9 mouse cellular contexts compared by ENCODE assay signal in genomic region chr2:129699484-129700158, GRCm38 (mm10). TPM values are rescaled to one million over a fixed set of nuclear protein-coding genes. Genes with fewer than 3 reads are reported as not detected.
DNase-seq lines count a peak whose midpoint lies in the region; ATAC-seq and TF ChIP-seq lines count a peak whose summit lies in the region.
"Had no signal": no experiment of that assay in that cellular context is flagged by ENCODE, and none has a peak within 500 bp of the region (broad histone marks: within the 10 kb centered on the region; RNA-seq: fewer than 3 reads in every experiment).

Gene Pdyn, minus strand, starts transcription at chr2:129699844.

- no peak within 1 kb of the TSS for H3K27ac ChIP-seq in embryonic facial prominence, embryonic 12.5 days
- no peak within 1 kb of the TSS for H3K27ac ChIP-seq in neural tube, embryonic 14.5 days (ENCODE audit: low read depth, low read length)
- no peak within 1 kb of the TSS for H3K27ac ChIP-seq in liver, postnatal 0 days (ENCODE audit: low read depth)

- no peaks in the 10 kb centered on the region for H3K36me3 ChIP-seq in embryonic facial prominence, embryonic 12.5 days
- no peaks in the 10 kb centered on the region for H3K36me3 ChIP-seq in neural tube, embryonic 14.5 days (ENCODE audit: control insufficient read depth, insufficient read depth, low read length)
- H3K36me3 ChIP-seq in liver, postnatal 0 days (replicated peaks; ENCODE audit: insufficient read depth, low read length): no peaks in the 10 kb centered on the region

- no peak within 1 kb of the TSS for H3K9ac ChIP-seq in embryonic facial prominence, embryonic 12.5 days
- peak within 1 kb of the TSS; percentile 18; the same call in 1 of the 2 replicates for H3K9ac ChIP-seq in neural tube, embryonic 14.5 days (replicated peaks; ENCODE audit: low read depth, low read length)
- H3K9ac ChIP-seq in liver, postnatal 0 days (replicated peaks): no peak within 1 kb of the TSS

- DNase-seq in kidney, postnatal 4 days: peak; percentile 15 to 16
- no peak for DNase-seq in kidney, postnatal 36 days
- peak; percentile 15 to 24 for DNase-seq in layer of hippocampus, postnatal 36 days
- no peak for DNase-seq in liver, postnatal 0 days
- no peak for DNase-seq in spleen, postnatal 10 days (ENCODE audit: low spot score in 2 of 2)
- DNase-seq in adrenal gland, postnatal 36 days: no peak

- peaks cover 49% of the 10 kb centered on the region for H3K27me3 ChIP-seq in embryonic facial prominence, embryonic 12.5 days
- no peaks in the 10 kb centered on the region for H3K27me3 ChIP-seq in neural tube, embryonic 14.5 days (ENCODE audit: control insufficient read depth, insufficient read depth, low read length)
- peaks cover 28% of the 10 kb centered on the region for H3K27me3 ChIP-seq in liver, postnatal 0 days (ENCODE audit: insufficient read depth, low read length)

- H3K4me3 ChIP-seq in embryonic facial prominence, embryonic 12.5 days: no peak within 1 kb of the TSS
- peak within 1 kb of the TSS; percentile 29 for H3K4me3 ChIP-seq in neural tube, embryonic 14.5 days (ENCODE audit: low read depth, low read length)
- no peak within 1 kb of the TSS for H3K4me3 ChIP-seq in liver, postnatal 0 days (ENCODE audit: low read depth, low read length)

- TF ChIP-seq CTCF in liver, postnatal 0 days (IDR thresholded peaks at IDR 0.05; ENCODE audit: low read depth): no peak

- no peaks in the 10 kb centered on the region for H3K4me1 ChIP-seq in embryonic facial prominence, embryonic 12.5 days
- peaks cover 4% of the 10 kb centered on the region; the same call in 1 of the 2 replicates for H3K4me1 ChIP-seq in neural tube, embryonic 14.5 days (ENCODE audit: control insufficient read depth, insufficient read depth, low read length)
- no peaks in the 10 kb centered on the region for H3K4me1 ChIP-seq in liver, postnatal 0 days (ENCODE audit: insufficient read depth)

- WGBS in embryonic facial prominence, embryonic 12.5 days: 7% methylated on average over 20 of the region's 20 CpGs
- WGBS in neural tube, embryonic 14.5 days: 6% methylated on average over 20 of the region's 20 CpGs
- WGBS in liver, postnatal 0 days (ENCODE audit: insufficient replicate concordance): 9% methylated on average over 20 of the region's 20 CpGs

- peak within 1 kb of the TSS; percentile 33 for H3K4me2 ChIP-seq in embryonic facial prominence, embryonic 12.5 days (replicated peaks)
- H3K4me2 ChIP-seq in neural tube, embryonic 14.5 days (ENCODE audit: low read depth, low read length): peak within 1 kb of the TSS; percentile 52
- H3K4me2 ChIP-seq in liver, postnatal 0 days (ENCODE audit: low read depth, low read length): no peak within 1 kb of the TSS

- ATAC-seq in embryonic facial prominence, embryonic 12.5 days (ENCODE audit: insufficient number of reproducible peaks, insufficient read depth, low FRiP score, low TSS enrichment): no peak
- ATAC-seq in neural tube, embryonic 14.5 days (ENCODE audit: low read depth): peak; percentile 85
- no peak for ATAC-seq in liver, postnatal 0 days

- TF ChIP-seq EP300 in liver, postnatal 0 days (IDR thresholded peaks at IDR 0.05; ENCODE audit: low read depth): no peak

- H3K9me3 ChIP-seq in embryonic facial prominence, embryonic 12.5 days: no peaks in the 10 kb centered on the region
- H3K9me3 ChIP-seq in neural tube, embryonic 14.5 days (ENCODE audit: control insufficient read depth, low read length): no peaks in the 10 kb centered on the region
- no peaks in the 10 kb centered on the region for H3K9me3 ChIP-seq in liver, postnatal 0 days (ENCODE audit: low read length)

RNA-seq across cellular contexts. Expression of gene Pdyn, which starts in this region (rescaled TPM):
- polyA plus RNA-seq in embryonic facial prominence, embryonic 12.5 days (2016; fragmentation: Nextera tagmentation; extraction: Ambion mirVana): 0.19 and 0.27 TPM in 2 replicates
- 10 to 100 TPM; 13.1 to 14.2 TPM for total RNA-seq in layer of hippocampus, postnatal 36 days (2021)
- polyA plus RNA-seq in neural tube, embryonic 14.5 days (2014; fragmentation: Nextera tagmentation; extraction: Ambion mirVana): 35.4 and 51.7 TPM in 2 replicates
- polyA plus RNA-seq in liver, postnatal 0 days (2015; fragmentation: Nextera tagmentation; extraction: Ambion mirVana): not detected in 2 replicates
- total RNA-seq in adrenal gland, postnatal 36 days (2021): under 1 TPM; 0.10 to 0.30 TPM
- total RNA-seq: liver, adult 2 months had no signal
- polyA plus RNA-seq: liver, adult 2 months had no signal

Comparison
In these comparisons a context has a peak if more than half of its experiments do, and no peak if none do; other contexts are left out.
1. RNA of gene Pdyn (total RNA-seq): 13.1 to 14.2 TPM in layer of hippocampus, postnatal 36 days; 0.10 to 0.30 TPM in adrenal gland, postnatal 36 days; every median in the first group is over 10 times any median in the second.
2. RNA of gene Pdyn (polyA plus RNA-seq): 35.4 to 51.7 TPM in neural tube, embryonic 14.5 days; 0.19 to 0.27 TPM in embryonic facial prominence, embryonic 12.5 days and not detected in liver, postnatal 0 days; every median in the first group is over 10 times any median in the second.
3. DNase-seq: peak in kidney, postnatal 4 days (2 of 2) and layer of hippocampus, postnatal 36 days (2 of 2); none in kidney, postnatal 36 days (0 of 2), liver, postnatal 0 days (single experiment), spleen, postnatal 10 days (0 of 2) and adrenal gland, postnatal 36 days (0 of 2).